Mouse (Mus musculus) spleen, adult 2 months (tissue): ENCODE results near the gene Rnase4.

Source experiments
- CTCF ChIP-seq: fragments of 200-500 bp; IDR thresholded peaks from 2 replicates; pipeline ENCODE4 v1.5.1; 2011; ENCODE audit warnings: mild to moderate bottlenecking, inconsistent platforms; ENCODE audit not compliant: insufficient read depth, insufficient read length, insufficient replicate concordance; ENCODE audit errors: extremely low read depth
- POLR2A ChIP-seq: fragments of 200-500 bp; IDR thresholded peaks from 2 replicates; pipeline ENCODE4 v1.6.1; 2011; ENCODE audit warnings: low read depth, low read length, inconsistent platforms

DNA sequence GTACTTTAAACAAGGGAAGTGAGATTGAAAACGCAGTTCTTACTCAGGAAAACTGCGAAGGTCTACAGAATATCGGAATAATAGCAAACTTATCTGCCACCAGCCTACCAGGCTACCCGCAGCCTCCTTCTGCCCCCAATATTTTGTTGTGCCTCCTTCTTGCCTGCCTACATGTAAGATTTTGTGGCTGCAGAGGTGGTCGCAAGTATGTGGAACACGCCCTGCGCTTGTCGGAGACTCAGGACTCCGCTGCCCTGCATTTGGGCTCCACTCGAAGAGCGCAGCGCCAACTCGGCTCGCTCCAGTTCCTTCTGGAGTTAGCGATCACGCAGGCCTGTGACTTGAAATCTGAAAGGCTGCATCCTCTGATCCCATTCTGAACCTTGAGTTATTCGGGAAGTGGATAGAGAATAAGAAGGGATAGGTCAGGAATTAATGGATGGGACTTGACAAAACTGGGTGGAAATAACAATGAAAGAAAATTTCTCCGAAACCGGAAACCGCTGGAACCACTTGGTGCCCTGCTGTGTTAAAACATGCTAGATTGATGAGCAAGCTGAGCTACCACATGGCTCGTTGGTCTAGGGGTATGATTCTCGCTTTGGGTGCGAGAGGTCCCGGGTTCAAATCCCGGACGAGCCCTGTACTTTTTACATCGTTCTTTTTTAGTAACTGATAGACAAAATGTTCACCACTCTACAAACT is 648 bp upstream of the Rnase4 start:
- no peak for TF ChIP-seq CTCF
- no peak for TF ChIP-seq POLR2A
